Mouse (Mus musculus): ENCODE data around the gene Lsamp. TPM values are rescaled to one million over a fixed set of nuclear protein-coding genes. Genes with fewer than 3 reads are reported as not detected.

Gene Lsamp
- polyA plus RNA-seq, 1 experiment: 0.04 TPM

- whole genome bisulfite sequencing: 81% methylated on average over 2 of the region's 2 CpGs
- no peaks in the 10 kb centered on the region for H3K4me1 ChIP-seq (ENCODE audit: control insufficient read depth, insufficient read depth, insufficient read length)
- no peak overlapping the region for H3K27ac ChIP-seq (ENCODE audit: insufficient read depth, low read length)
- H3K36me3 ChIP-seq (ENCODE audit: control insufficient read depth, insufficient read depth, low read length): no peaks in the 10 kb centered on the region
- H3K4me3 ChIP-seq (ENCODE audit: extremely low read depth, insufficient read depth, insufficient read length): no peak overlapping the region
- H3K27me3 ChIP-seq (ENCODE audit: control insufficient read depth, insufficient read depth, low read length): no peaks in the 10 kb centered on the region
- DNase-seq (ENCODE audit: low read depth in 1 of 2, low spot score in 2 of 2): no peak
- TF ChIP-seq POLR2A (IDR thresholded peaks at IDR 0.05; ENCODE audit: low read depth, low read length) (no peak), CTCF (IDR thresholded peaks at IDR 0.05; ENCODE audit: extremely low read depth, insufficient read depth, insufficient read length, insufficient replicate concordance) (no peak)
These were observed 248.9 kb downstream of the Lsamp start for GRCm38 (mm10) chr16:40233066-40233465.

GRCm38 (mm10) chr16:40234151-40234895 is 250.2 kb downstream of the Lsamp start:
- TF ChIP-seq POLR2A (IDR thresholded peaks at IDR 0.05; ENCODE audit: low read depth, low read length) (no peak), CTCF (IDR thresholded peaks at IDR 0.05; ENCODE audit: extremely low read depth, insufficient read depth, insufficient read length, insufficient replicate concordance) (no peak)

GRCm38 (mm10) chr16:40271859-40272258 is 287.7 kb downstream of the Lsamp start:
- H3K4me1 ChIP-seq (ENCODE audit: control insufficient read depth, insufficient read depth, insufficient read length): no peaks in the 10 kb centered on the region
- no peak overlapping the region for H3K4me3 ChIP-seq (ENCODE audit: extremely low read depth, insufficient read depth, insufficient read length)
- 79% methylated on average over 3 of the region's 3 CpGs for WGBS
- H3K36me3 ChIP-seq (ENCODE audit: control insufficient read depth, insufficient read depth, low read length): no peaks in the 10 kb centered on the region
- TF ChIP-seq POLR2A (IDR thresholded peaks at IDR 0.05; ENCODE audit: low read depth, low read length): no peak
- H3K27ac ChIP-seq (ENCODE audit: insufficient read depth, low read length): no peak overlapping the region
- H3K27me3 ChIP-seq (ENCODE audit: control insufficient read depth, insufficient read depth, low read length): no peaks in the 10 kb centered on the region
- DNase-seq (ENCODE audit: low read depth in 1 of 2, low spot score in 2 of 2): no peak

More at GRCm38 (mm10) chr16:40234151-40234895, 250.2 kb downstream of the Lsamp start:
- Histone ChIP-seq H3K36me3 (ENCODE audit: control insufficient read depth, insufficient read depth, low read length) (no peaks in the 10 kb centered on the region), H3K4me1 (ENCODE audit: control insufficient read depth, insufficient read depth, insufficient read length) (no peaks in the 10 kb centered on the region), H3K27me3 (ENCODE audit: control insufficient read depth, insufficient read depth, low read length) (no peaks in the 10 kb centered on the region), H3K27ac (ENCODE audit: insufficient read depth, low read length) (no peak overlapping the region), H3K4me3 (ENCODE audit: extremely low read depth, insufficient read depth, insufficient read length) (no peak overlapping the region)
- 84% methylated on average over 13 of the region's 13 CpGs for WGBS
- no peak for DNase-seq (ENCODE audit: low read depth in 1 of 2, low spot score in 2 of 2)

- 32% methylated on average over 4 of the region's 4 CpGs for WGBS
- H3K4me1 ChIP-seq (ENCODE audit: control insufficient read depth, insufficient read depth, insufficient read length): no peaks in the 10 kb centered on the region
- no peaks in the 10 kb centered on the region for H3K36me3 ChIP-seq (ENCODE audit: control insufficient read depth, insufficient read depth, low read length)
- no peak overlapping the region for H3K4me3 ChIP-seq (ENCODE audit: extremely low read depth, insufficient read depth, insufficient read length)
- no peak overlapping the region for H3K27ac ChIP-seq (ENCODE audit: insufficient read depth, low read length)
- TF ChIP-seq POLR2A (IDR thresholded peaks at IDR 0.05; ENCODE audit: low read depth, low read length) (no peak), CTCF (IDR thresholded peaks at IDR 0.05; ENCODE audit: extremely low read depth, insufficient read depth, insufficient read length, insufficient replicate concordance) (no peak)
- DNase-seq (ENCODE audit: low read depth in 1 of 2, low spot score in 2 of 2): no peak
- H3K27me3 ChIP-seq (ENCODE audit: control insufficient read depth, insufficient read depth, low read length): no peaks in the 10 kb centered on the region
These were observed 306.0 kb downstream of the Lsamp start for GRCm38 (mm10) chr16:40290132-40290531.

GRCm38 (mm10) chr16:40294296-40294882 is 310.2 kb downstream of the Lsamp start:
- Histone ChIP-seq H3K4me1 (ENCODE audit: control insufficient read depth, insufficient read depth, insufficient read length) (no peaks in the 10 kb centered on the region), H3K36me3 (ENCODE audit: control insufficient read depth, insufficient read depth, low read length) (no peaks in the 10 kb centered on the region), H3K4me3 (ENCODE audit: extremely low read depth, insufficient read depth, insufficient read length) (no peak overlapping the region), H3K27ac (ENCODE audit: insufficient read depth, low read length) (no peak overlapping the region), H3K27me3 (ENCODE audit: control insufficient read depth, insufficient read depth, low read length) (no peaks in the 10 kb centered on the region)
- TF ChIP-seq CTCF (IDR thresholded peaks at IDR 0.05; ENCODE audit: extremely low read depth, insufficient read depth, insufficient read length, insufficient replicate concordance): no peak
- no peak for TF ChIP-seq POLR2A (IDR thresholded peaks at IDR 0.05; ENCODE audit: low read depth, low read length)
- DNase-seq (ENCODE audit: low read depth in 1 of 2, low spot score in 2 of 2): no peak
- WGBS: 90% methylated on average over 4 of the region's 4 CpGs

GRCm38 (mm10) chr16:40295240-40295639 is 311.1 kb downstream of the Lsamp start:
- Histone ChIP-seq H3K27ac (ENCODE audit: insufficient read depth, low read length) (no peak overlapping the region), H3K36me3 (ENCODE audit: control insufficient read depth, insufficient read depth, low read length) (no peaks in the 10 kb centered on the region), H3K27me3 (ENCODE audit: control insufficient read depth, insufficient read depth, low read length) (no peaks in the 10 kb centered on the region), H3K4me3 (ENCODE audit: extremely low read depth, insufficient read depth, insufficient read length) (no peak overlapping the region), H3K4me1 (ENCODE audit: control insufficient read depth, insufficient read depth, insufficient read length) (no peaks in the 10 kb centered on the region)
- DNase-seq (ENCODE audit: low read depth in 1 of 2, low spot score in 2 of 2): no peak
- WGBS: 86% methylated on average over 7 of the region's 7 CpGs
- TF ChIP-seq POLR2A (IDR thresholded peaks at IDR 0.05; ENCODE audit: low read depth, low read length) (no peak), CTCF (IDR thresholded peaks at IDR 0.05; ENCODE audit: extremely low read depth, insufficient read depth, insufficient read length, insufficient replicate concordance) (no peak)

GRCm38 (mm10) chr16:40307666-40308065 is 323.5 kb downstream of the Lsamp start:
- no peaks in the 10 kb centered on the region for H3K36me3 ChIP-seq (ENCODE audit: control insufficient read depth, insufficient read depth, low read length)
- no peak overlapping the region for H3K27ac ChIP-seq (ENCODE audit: insufficient read depth, low read length)
- DNase-seq (ENCODE audit: low read depth in 1 of 2, low spot score in 2 of 2): no peak
- TF ChIP-seq CTCF (IDR thresholded peaks at IDR 0.05; ENCODE audit: extremely low read depth, insufficient read depth, insufficient read length, insufficient replicate concordance): no peak
- no peak for TF ChIP-seq POLR2A (IDR thresholded peaks at IDR 0.05; ENCODE audit: low read depth, low read length)
- no peak overlapping the region for H3K4me3 ChIP-seq (ENCODE audit: extremely low read depth, insufficient read depth, insufficient read length)
- 66% methylated on average over 2 of the region's 2 CpGs for whole genome bisulfite sequencing
- H3K27me3 ChIP-seq (ENCODE audit: control insufficient read depth, insufficient read depth, low read length): no peaks in the 10 kb centered on the region
- no peaks in the 10 kb centered on the region for H3K4me1 ChIP-seq (ENCODE audit: control insufficient read depth, insufficient read depth, insufficient read length)
